Mouse (Mus musculus): ENCODE measurements around the gene Cep131. TPM values are rescaled to one million over a fixed set of nuclear protein-coding genes. Genes with fewer than 3 reads are reported as not detected.

Gene Cep131
- polyA plus RNA-seq, 1 experiment from 2014 or later = 43.6 TPM

DNA sequence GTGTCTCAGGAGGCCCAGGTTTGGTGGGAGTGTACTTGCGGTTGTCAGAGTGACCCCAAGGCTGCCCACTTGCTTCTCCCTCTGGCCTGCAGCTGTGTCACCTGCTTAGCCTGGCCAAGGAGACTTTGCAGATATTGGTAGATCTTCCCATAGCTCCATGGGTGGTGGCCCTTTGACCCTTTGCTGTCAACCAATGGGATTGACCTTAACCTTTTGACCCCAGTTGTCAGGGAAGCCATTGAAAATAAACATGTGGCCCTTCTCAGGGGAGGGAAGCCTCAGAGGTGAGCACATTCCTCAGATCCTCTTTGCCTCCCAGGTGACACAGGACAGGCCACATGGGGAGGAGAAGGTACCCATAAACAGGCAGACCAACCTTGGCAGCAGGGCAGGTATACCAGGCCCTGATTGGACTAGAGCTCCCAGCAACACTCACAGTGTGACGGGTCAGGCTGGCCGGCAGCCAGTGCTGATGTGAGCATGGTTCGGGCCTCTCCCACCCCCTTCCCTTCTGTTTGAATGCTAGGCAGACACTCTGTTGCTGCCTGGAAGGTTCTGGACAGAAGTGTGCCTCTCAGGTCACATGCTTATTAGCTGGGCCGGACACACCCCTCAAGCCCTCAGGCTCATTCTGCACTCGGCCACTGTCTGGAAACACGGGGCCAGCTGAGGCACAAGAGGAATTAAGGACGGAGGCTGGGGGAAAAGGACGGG lies 57.0 kb downstream of the Cep131 start:
- H3K27ac ChIP-seq = no peak overlapping the region
- no peak overlapping the region for H3K4me3 ChIP-seq
- H3K9ac ChIP-seq = no peak overlapping the region
- H3K36me3 ChIP-seq = no peaks in the 10 kb centered on the region
- no peak overlapping the region for H3K4me2 ChIP-seq (replicated peaks)
- peaks cover 6% of the 10 kb centered on the region; the same call in 1 of the 2 replicates for H3K4me1 ChIP-seq
- H3K9me3 ChIP-seq = no peaks in the 10 kb centered on the region
- H3K27me3 ChIP-seq (replicated peaks) = no peaks in the 10 kb centered on the region
- ATAC-seq (ENCODE audit: low FRiP score, low read depth) = no peak
- 54% methylated on average over 9 of the region's 9 CpGs for WGBS

DNA sequence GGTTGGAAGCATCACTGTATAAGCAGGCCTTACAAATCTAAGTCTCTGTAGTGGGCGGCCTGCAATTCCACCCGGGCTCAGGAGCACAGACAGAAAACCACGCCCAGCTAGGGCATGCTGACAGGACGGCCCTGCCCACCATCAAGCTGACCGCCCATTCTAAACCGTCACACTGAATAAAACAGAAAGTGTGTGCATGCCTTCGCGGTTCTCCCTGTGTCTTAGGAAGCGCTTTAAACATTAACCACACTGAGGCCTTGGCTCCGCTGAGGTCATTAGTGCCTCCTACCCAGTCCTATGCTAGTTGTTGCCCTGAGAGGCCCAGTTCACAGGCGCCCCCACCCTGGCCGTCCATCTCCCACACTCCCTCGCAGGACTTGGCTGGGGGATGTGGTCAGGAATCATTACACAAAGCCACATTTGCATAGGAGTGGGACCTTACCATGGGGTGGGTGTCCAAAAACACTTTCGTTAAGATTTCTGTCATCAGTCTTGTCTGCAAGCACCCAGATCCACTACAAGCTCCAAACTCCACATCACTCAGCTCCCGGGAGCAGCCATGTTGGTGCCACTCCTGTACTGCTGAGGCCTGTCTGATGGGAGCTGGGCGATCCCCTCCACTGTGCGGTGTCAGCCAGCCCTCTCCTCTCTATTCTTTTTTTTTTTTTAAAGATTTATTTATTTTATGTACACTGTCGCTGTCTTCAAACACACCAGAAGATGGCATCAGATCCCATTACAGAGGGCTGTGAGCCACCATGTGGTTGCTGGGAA lies 58.1 kb downstream of the Cep131 start:
- no peak for ATAC-seq (ENCODE audit: low FRiP score, low read depth)
- WGBS = 53% methylated on average over 18 of the region's 18 CpGs
- no peaks in the 10 kb centered on the region for H3K27me3 ChIP-seq (replicated peaks)
- no peaks in the 10 kb centered on the region for H3K9me3 ChIP-seq
- H3K27ac ChIP-seq = no peak overlapping the region
- H3K36me3 ChIP-seq = no peaks in the 10 kb centered on the region
- H3K4me2 ChIP-seq (replicated peaks) = no peak overlapping the region
- H3K4me1 ChIP-seq = peaks cover 6% of the 10 kb centered on the region; the same call in 1 of the 2 replicates
- H3K9ac ChIP-seq = no peak overlapping the region
- H3K4me3 ChIP-seq = no peak overlapping the region

DNA sequence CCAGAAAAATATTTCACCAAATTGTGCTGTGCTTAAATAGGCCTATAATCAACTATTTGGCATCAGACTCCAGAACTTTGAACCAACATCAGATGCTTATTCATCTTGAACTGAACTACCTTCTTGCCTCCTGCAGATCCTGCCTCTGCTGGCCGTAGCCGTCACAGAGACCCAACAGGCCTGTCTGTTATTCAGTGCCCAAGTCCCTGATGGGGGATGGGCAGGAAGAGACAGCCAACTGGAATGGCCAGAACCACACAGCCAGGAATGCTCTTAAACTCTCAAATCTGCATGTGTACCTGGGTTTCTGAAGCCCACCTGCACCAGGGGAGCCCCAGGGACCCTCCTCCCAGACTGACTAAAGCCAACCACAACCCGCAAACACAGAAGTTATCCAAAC lies 59.7 kb downstream of the Cep131 start:
- peaks cover 20% of the 10 kb centered on the region for H3K4me1 ChIP-seq
- no peak overlapping the region for H3K4me2 ChIP-seq (replicated peaks)
- no peak overlapping the region for H3K27ac ChIP-seq
- H3K36me3 ChIP-seq = no peaks in the 10 kb centered on the region
- no peak overlapping the region for H3K9ac ChIP-seq
- no peaks in the 10 kb centered on the region for H3K9me3 ChIP-seq
- 88% methylated on average over 3 of the region's 3 CpGs for WGBS
- H3K27me3 ChIP-seq (replicated peaks) = no peaks in the 10 kb centered on the region
- ATAC-seq (ENCODE audit: low FRiP score, low read depth) = no peak
- no peak overlapping the region for H3K4me3 ChIP-seq

DNA sequence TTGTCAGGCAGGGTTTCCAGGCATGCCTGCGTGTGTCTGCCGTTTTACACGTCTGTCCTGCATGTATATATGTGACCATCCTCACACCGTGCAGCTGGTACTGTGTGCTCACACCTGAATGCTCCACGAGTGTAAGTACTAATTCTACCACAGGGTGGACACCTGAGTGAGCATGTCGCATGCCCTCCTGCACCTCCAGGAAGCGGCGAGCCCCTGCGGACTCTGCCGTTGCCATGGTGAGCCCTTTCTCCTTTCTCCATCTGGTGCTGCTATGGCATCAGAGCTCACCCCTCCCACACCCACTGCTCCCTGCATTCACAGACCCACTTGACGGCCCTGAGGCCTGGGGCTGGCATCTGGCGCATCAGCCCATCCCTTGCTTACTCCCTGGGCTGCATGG lies 63.8 kb downstream of the Cep131 start:
- Histone ChIP-seq H3K27ac (no peak overlapping the region), H3K27me3 (replicated peaks) (0 out of 2 replicates have a peak, but pooled peaks cover under 1% of the 10 kb centered on the region), H3K4me3 (no peak overlapping the region), H3K4me1 (peaks cover 31% of the 10 kb centered on the region), H3K9me3 (no peaks in the 10 kb centered on the region), H3K9ac (0 out of 2 replicates have a peak overlapping the region, but pooled peaks have one; percentile 5), H3K36me3 (no peaks in the 10 kb centered on the region), H3K4me2 (replicated peaks) (peak overlapping the region; percentile 3; the same call in 1 of the 2 replicates)
- ATAC-seq (ENCODE audit: low FRiP score, low read depth) = peak; percentile 51; the same call in 1 of the 2 replicates
- 53% methylated on average over 12 of the region's 12 CpGs for whole genome bisulfite sequencing

DNA sequence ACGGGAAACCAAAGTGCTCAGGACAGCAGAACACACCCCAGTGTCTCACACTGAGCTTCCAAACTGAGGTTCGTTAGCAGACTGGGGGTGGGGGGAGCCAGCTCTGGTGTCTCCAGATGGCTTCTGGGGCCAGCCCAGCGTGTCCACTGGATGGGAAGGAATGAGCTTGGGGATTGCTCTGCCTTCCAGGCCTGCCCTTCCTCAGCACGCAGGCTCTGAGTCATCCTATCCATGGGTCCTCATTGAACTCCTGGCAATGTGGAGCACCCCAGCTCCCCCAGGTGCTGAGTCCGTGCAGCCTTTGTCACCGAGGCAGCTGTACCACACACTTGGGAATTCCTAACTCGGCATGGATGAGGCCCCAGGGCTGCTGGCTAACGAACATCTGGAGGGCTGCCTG lies 64.4 kb downstream of the Cep131 start:
- H3K36me3 ChIP-seq = no peaks in the 10 kb centered on the region
- no peak overlapping the region; the same call in 1 of the 2 replicates for H3K4me2 ChIP-seq (replicated peaks)
- H3K4me3 ChIP-seq = no peak overlapping the region
- no peaks in the 10 kb centered on the region for H3K9me3 ChIP-seq
- 0 out of 2 replicates have a peak, but pooled peaks cover 2% of the 10 kb centered on the region for H3K27me3 ChIP-seq (replicated peaks)
- H3K4me1 ChIP-seq = peaks cover 31% of the 10 kb centered on the region
- WGBS = 53% methylated on average over 8 of the region's 8 CpGs
- ATAC-seq (ENCODE audit: low FRiP score, low read depth) = no peak
- H3K27ac ChIP-seq = no peak overlapping the region
- H3K9ac ChIP-seq = no peak overlapping the region; the same call in 1 of the 2 replicates

DNA sequence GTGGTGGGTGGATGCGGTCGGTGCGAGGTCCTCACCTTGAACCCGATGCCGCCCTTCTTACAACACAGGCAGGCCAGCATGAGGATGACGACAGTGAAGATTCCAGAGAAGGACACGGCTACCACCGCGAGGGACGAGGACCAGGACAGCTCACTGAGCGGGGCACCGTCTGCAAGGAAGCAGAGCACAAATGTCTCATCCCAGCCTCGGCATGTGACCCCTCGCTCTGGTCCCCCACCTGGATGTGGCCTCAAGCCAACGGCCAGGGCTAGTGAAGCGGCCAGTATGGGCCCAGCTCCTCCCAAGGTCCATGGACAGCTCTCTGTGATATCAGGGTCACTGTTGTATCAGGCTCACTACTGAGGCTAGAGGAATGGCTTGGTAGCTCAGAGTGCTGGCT lies 65.3 kb downstream of the Cep131 start:
- H3K9me3 ChIP-seq = no peaks in the 10 kb centered on the region
- H3K27ac ChIP-seq = no peak overlapping the region
- H3K9ac ChIP-seq = no peak overlapping the region
- 88% methylated on average over 16 of the region's 16 CpGs for WGBS
- no peaks in the 10 kb centered on the region for H3K36me3 ChIP-seq
- peaks cover 31% of the 10 kb centered on the region for H3K4me1 ChIP-seq
- ATAC-seq (ENCODE audit: low FRiP score, low read depth) = no peak
- no peak overlapping the region for H3K4me2 ChIP-seq (replicated peaks)
- no peak overlapping the region for H3K4me3 ChIP-seq
- H3K27me3 ChIP-seq (replicated peaks) = 0 out of 2 replicates have a peak, but pooled peaks cover 2% of the 10 kb centered on the region

DNA sequence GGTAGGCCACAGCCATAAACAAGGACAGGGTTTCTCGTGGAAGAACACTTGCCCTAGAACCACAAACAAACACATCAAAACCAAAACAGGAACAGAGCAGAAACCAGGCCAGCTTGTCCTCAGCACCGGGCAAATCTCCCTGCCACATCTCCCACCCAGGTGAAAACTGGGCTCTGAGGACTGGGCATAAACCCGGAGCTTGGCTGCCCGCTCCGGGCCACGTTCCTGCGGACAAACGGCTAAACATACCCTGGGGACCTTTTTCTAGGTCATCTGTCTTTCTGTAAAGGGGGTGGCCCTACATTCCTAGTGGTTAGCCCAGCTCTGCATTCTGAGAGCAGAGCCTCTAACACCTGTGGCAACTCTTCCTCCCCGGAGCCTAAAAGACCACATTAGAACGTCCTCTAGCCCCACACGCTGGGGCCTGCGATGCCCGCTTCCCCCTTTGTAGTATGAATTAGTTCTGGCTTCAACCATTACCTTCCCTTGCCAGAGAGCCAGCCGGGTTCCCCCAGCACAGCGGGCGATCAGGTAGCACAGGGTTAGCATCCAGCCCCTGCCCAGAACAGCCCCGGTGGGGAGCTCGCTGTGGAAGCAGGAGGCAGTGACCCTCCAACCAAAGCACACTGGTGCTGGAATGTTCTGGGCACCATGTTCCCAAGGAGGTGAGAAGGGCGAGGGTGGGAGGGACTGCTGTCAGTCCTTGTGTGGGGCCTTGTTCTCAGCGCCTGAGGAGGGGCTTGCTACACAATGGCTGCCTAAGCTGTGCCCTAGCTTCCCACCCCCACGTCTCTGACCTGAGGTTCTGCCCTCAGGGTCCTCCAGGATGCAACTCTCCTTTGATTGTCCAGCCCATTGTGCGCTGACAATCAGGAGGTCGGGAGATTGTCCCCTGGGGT lies 66.8 kb downstream of the Cep131 start:
- Histone ChIP-seq H3K9ac (no peak overlapping the region), H3K4me3 (no peak overlapping the region), H3K4me1 (peaks cover 31% of the 10 kb centered on the region), H3K27me3 (replicated peaks) (0 out of 2 replicates have a peak, but pooled peaks cover 2% of the 10 kb centered on the region), H3K27ac (no peak overlapping the region), H3K4me2 (replicated peaks) (0 out of 2 replicates have a peak overlapping the region, but pooled peaks have one; percentile 5), H3K9me3 (no peaks in the 10 kb centered on the region), H3K36me3 (peaks cover 3% of the 10 kb centered on the region; the same call in 1 of the 2 replicates)
- 50% methylated on average over 23 of the region's 23 CpGs for WGBS
- no peak for ATAC-seq (ENCODE audit: low FRiP score, low read depth)

DNA sequence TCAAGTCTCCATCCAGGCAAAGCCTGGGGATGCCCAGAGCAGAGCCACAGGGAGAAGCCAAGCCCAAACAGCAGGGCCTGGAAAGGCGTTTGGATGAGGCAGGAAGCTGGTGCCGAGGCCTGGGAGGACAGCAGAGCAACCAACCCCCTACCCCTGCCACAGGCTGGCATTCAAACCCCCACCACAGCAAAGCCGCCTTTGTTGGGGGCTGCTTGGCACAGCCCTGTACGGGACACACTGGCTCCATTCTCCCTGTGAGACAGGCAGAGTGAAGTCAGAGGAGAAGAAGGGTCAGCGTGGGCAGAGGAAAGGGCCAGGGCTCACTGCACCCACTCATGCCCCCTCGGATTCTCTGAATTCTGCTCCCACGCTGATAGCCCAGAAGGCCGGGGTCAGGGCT lies 69.6 kb downstream of the Cep131 start:
- peaks cover 3% of the 10 kb centered on the region; the same call in 1 of the 2 replicates for H3K36me3 ChIP-seq
- ATAC-seq (ENCODE audit: low FRiP score, low read depth) = no peak
- H3K9ac ChIP-seq = no peak overlapping the region
- peaks cover 31% of the 10 kb centered on the region for H3K4me1 ChIP-seq
- no peak overlapping the region for H3K27ac ChIP-seq
- no peak overlapping the region for H3K4me3 ChIP-seq
- H3K27me3 ChIP-seq (replicated peaks) = peaks cover 8% of the 10 kb centered on the region; the same call in 1 of the 2 replicates
- WGBS = 88% methylated on average over 8 of the region's 8 CpGs
- no peaks in the 10 kb centered on the region for H3K9me3 ChIP-seq
- H3K4me2 ChIP-seq (replicated peaks) = no peak overlapping the region

DNA sequence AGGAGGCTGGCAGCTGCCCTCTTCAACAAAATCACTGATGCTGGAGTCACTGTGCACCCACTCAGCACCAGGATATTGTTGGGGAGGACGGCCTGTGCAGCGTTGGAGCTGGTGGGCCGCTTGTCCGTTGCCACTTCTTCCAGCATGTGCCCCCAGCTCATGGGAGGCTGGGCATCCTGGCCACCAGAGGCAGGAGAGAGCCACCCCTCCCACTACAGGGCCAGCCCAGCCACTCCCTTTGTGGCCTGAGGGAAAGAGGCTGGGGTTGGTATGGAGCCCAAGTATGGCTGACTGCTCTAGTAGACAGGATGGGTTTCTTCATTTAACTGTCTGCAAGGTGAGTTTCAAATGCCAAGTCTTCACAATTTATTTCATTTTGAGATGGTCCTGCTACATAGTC lies 71.9 kb downstream of the Cep131 start:
- H3K36me3 ChIP-seq = peaks cover 6% of the 10 kb centered on the region

More for the DNA sequence above, 71.9 kb downstream of the Cep131 start:
- Histone ChIP-seq H3K9me3 (no peaks in the 10 kb centered on the region), H3K27ac (no peak overlapping the region), H3K9ac (no peak overlapping the region), H3K27me3 (replicated peaks) (peaks cover 19% of the 10 kb centered on the region; the same call in 1 of the 2 replicates), H3K4me3 (no peak overlapping the region), H3K4me2 (replicated peaks) (no peak overlapping the region), H3K4me1 (peaks cover 32% of the 10 kb centered on the region)
- ATAC-seq (ENCODE audit: low FRiP score, low read depth) = no peak
- WGBS = 88% methylated on average over 4 of the region's 4 CpGs

Data from neural tube, embryonic 12.5 days (tissue).